Mouse (Mus musculus) neural tube, embryonic 14.5 days (tissue): ENCODE measurements around the gene Grasp. TPM values are rescaled to one million over a fixed set of nuclear protein-coding genes. Genes with fewer than 3 reads are reported as not detected.

Source experiments
- ATAC-seq: fragments of 200-750 bp; cut with Nextera tagmentation; 2 replicates; pipeline ENCODE4 v1.8.0; 2017; ENCODE audit warnings: low read depth, mild to moderate bottlenecking, moderate TSS enrichment, moderate library complexity
- H3K27ac ChIP-seq: fragments of 300-500 bp; sonication (generic); 2 replicates; pipeline ENCODE4 v1.5.1; 2014; ENCODE audit warnings: low read depth, mild to moderate bottlenecking, control low read depth, low read length, moderate library complexity, mixed read lengths
- H3K27me3 ChIP-seq: fragments of 300-500 bp; sonication (generic); 2 replicates; pipeline ENCODE4 v1.6.1; 2014; ENCODE audit warnings: low read length; ENCODE audit not compliant: control insufficient read depth, insufficient read depth
- H3K36me3 ChIP-seq: fragments of 300-500 bp; sonication (generic); 2 replicates; pipeline ENCODE4 v1.6.1; 2014; ENCODE audit warnings: low read length, mixed read lengths; ENCODE audit not compliant: control insufficient read depth, insufficient read depth
- H3K4me1 ChIP-seq: fragments of 300-500 bp; sonication (generic); 2 replicates; pipeline ENCODE4 v1.6.1; 2014; ENCODE audit warnings: low read length; ENCODE audit not compliant: control insufficient read depth, insufficient read depth
- H3K4me2 ChIP-seq: fragments of 300-500 bp; sonication (generic); 2 replicates; pipeline ENCODE4 v1.6.1; 2014; ENCODE audit warnings: mild to moderate bottlenecking, low read depth, low read length, control low read depth
- H3K4me3 ChIP-seq: fragments of 300-500 bp; sonication (generic); 2 replicates; pipeline ENCODE4 v1.5.1; 2014; ENCODE audit warnings: low read depth, low read length, control low read depth, mixed read lengths
- H3K9ac ChIP-seq: fragments of 300-500 bp; sonication (generic); replicated peaks from 2 replicates; pipeline ENCODE4 v1.6.1; 2014; ENCODE audit warnings: low read depth, mild to moderate bottlenecking, control low read depth, low read length, mixed read lengths
- H3K9me3 ChIP-seq: fragments of 300-500 bp; sonication (generic); 2 replicates; pipeline ENCODE4 v1.6.1; 2016; ENCODE audit warnings: low read length; ENCODE audit not compliant: control insufficient read depth
- WGBS: fragments of 180-500 bp; shearing (Covaris S2); extraction: QIAGEN DNeasy Blood & Tissue Kit; methylation state at CpG from one replicate; pipeline ENCODE4 v1.1.7; 2014; 5-methylcytosine and 5-hydroxymethylcytosine counted together
- microRNA-seq: library from miRNA; unstranded; fragments of <30 nt; microRNA quantifications from one replicate; pipeline ENCODE4, GENCODE M21; 2016
- polyA plus RNA-seq: library from polyadenylated mRNA; unstranded; fragments of >200 nt; fragmentation: Nextera tagmentation; extraction: Ambion mirVana; gene quantifications from 2 replicates; pipeline ENCODE4 v1.2.1, GENCODE M21; 2014

The Grasp gene
- polyA plus RNA-seq, 1 experiment from 2014 or later = 1.0 TPM

GRCm38 (mm10) chr15:101271107-101271506 is 47.1 kb downstream of the Grasp start:
- no peak overlapping the region for H3K9ac ChIP-seq
- H3K27me3 ChIP-seq = peaks cover 9% of the 10 kb centered on the region
- no peak overlapping the region for H3K4me2 ChIP-seq
- no peak overlapping the region for H3K27ac ChIP-seq
- no peaks in the 10 kb centered on the region for H3K36me3 ChIP-seq
- H3K4me1 ChIP-seq = 0 out of 2 replicates have a peak, but pooled peaks cover 7% of the 10 kb centered on the region
- 84% methylated on average over 3 of the region's 3 CpGs for WGBS
- no peak for ATAC-seq
- no peak overlapping the region for H3K4me3 ChIP-seq
- no peaks in the 10 kb centered on the region for H3K9me3 ChIP-seq

GRCm38 (mm10) chr15:101271513-101271912 is 47.5 kb downstream of the Grasp start:
- 80% methylated on average over 15 of the region's 15 CpGs for WGBS
- no peaks in the 10 kb centered on the region for H3K36me3 ChIP-seq
- no peak for ATAC-seq

GRCm38 (mm10) chr15:101274380-101274779 is 50.4 kb downstream of the Grasp start:
- no peak overlapping the region for H3K4me3 ChIP-seq
- H3K9ac ChIP-seq = no peak overlapping the region
- no peaks in the 10 kb centered on the region for H3K27me3 ChIP-seq
- no peak overlapping the region for H3K4me2 ChIP-seq
- H3K9me3 ChIP-seq = no peaks in the 10 kb centered on the region
- H3K27ac ChIP-seq = no peak overlapping the region
- 0 out of 2 replicates have a peak, but pooled peaks cover 2% of the 10 kb centered on the region for H3K4me1 ChIP-seq
- no peaks in the 10 kb centered on the region for H3K36me3 ChIP-seq
- 80% methylated on average over 6 of the region's 6 CpGs for WGBS
- ATAC-seq = no peak

More at GRCm38 (mm10) chr15:101271513-101271912, 47.5 kb downstream of the Grasp start:
- Histone ChIP-seq H3K4me1 (0 out of 2 replicates have a peak, but pooled peaks cover 5% of the 10 kb centered on the region), H3K27me3 (peaks cover 8% of the 10 kb centered on the region), H3K27ac (no peak overlapping the region), H3K4me2 (no peak overlapping the region), H3K9me3 (no peaks in the 10 kb centered on the region), H3K9ac (no peak overlapping the region), H3K4me3 (no peak overlapping the region)

- no peaks in the 10 kb centered on the region for H3K27me3 ChIP-seq
- H3K4me1 ChIP-seq = 0 out of 2 replicates have a peak, but pooled peaks cover 2% of the 10 kb centered on the region
- H3K27ac ChIP-seq = 0 out of 2 replicates have a peak overlapping the region, but pooled peaks have one; percentile 22
- peak; percentile 66; the same call in 1 of the 2 replicates for ATAC-seq
- no peaks in the 10 kb centered on the region for H3K9me3 ChIP-seq
- H3K4me2 ChIP-seq = no peak overlapping the region
- no peak overlapping the region for H3K4me3 ChIP-seq
- no peaks in the 10 kb centered on the region for H3K36me3 ChIP-seq
- 19% methylated on average over 11 of the region's 11 CpGs for WGBS
- H3K9ac ChIP-seq = no peak overlapping the region
Observed at GRCm38 (mm10) chr15:101277351-101277899, 53.4 kb downstream of the Grasp start.

- Histone ChIP-seq H3K9ac (no peak overlapping the region), H3K27me3 (no peaks in the 10 kb centered on the region), H3K4me2 (no peak overlapping the region), H3K9me3 (no peaks in the 10 kb centered on the region), H3K4me1 (0 out of 2 replicates have a peak, but pooled peaks cover 2% of the 10 kb centered on the region), H3K4me3 (no peak overlapping the region), H3K36me3 (no peaks in the 10 kb centered on the region), H3K27ac (no peak overlapping the region)
- 38% methylated on average over 5 of the region's 5 CpGs for WGBS
- ATAC-seq = no peak
Observed at GRCm38 (mm10) chr15:101278589-101278988, 54.6 kb downstream of the Grasp start.

- WGBS = 69% methylated on average over 12 of the region's 12 CpGs
- Histone ChIP-seq H3K4me1 (0 out of 2 replicates have a peak, but pooled peaks cover 2% of the 10 kb centered on the region), H3K4me2 (no peak overlapping the region), H3K36me3 (no peaks in the 10 kb centered on the region), H3K9me3 (no peaks in the 10 kb centered on the region), H3K4me3 (no peak overlapping the region), H3K9ac (no peak overlapping the region), H3K27ac (no peak overlapping the region), H3K27me3 (no peaks in the 10 kb centered on the region)
- no peak for ATAC-seq
Observed at GRCm38 (mm10) chr15:101279430-101279999, 55.5 kb downstream of the Grasp start.

Small RNA genes within 50 kb of the gene (microRNA-seq; reads per million reads assigned to microRNA genes)
- not detected for gene Mir6962

Other genes with a start within 250 kb of the Grasp start
- gene Gm47841, start 176.8 kb upstream of the Grasp start, polyA plus RNA-seq = not detected in 2 replicates
- gene Fignl2, start 145.6 kb upstream of the Grasp start, polyA plus RNA-seq = 0.12 and 0.33 TPM in 2 replicates
- gene Ankrd33, start 108.4 kb upstream of the Grasp start, polyA plus RNA-seq = 0.18 TPM in 1 of 2 replicates, not detected in the other
- gene Acvrl1, start 95.7 kb upstream of the Grasp start, polyA plus RNA-seq = 3.2 and 5.2 TPM in 2 replicates
- 27.6 and 28.0 TPM in 2 replicates for gene Acvr1b, start 50.1 kb upstream of the Grasp start, polyA plus RNA-seq
- 4.8 and 5.3 TPM in 2 replicates for gene Nr4a1, start 30.1 kb downstream of the Grasp start, polyA plus RNA-seq
- 69.4 and 75.7 TPM in 2 replicates for gene Atg101, start 60.1 kb downstream of the Grasp start, polyA plus RNA-seq
- gene 6030408B16Rik, start 69.0 kb downstream of the Grasp start, polyA plus RNA-seq = 0.22 and 0.64 TPM in 2 replicates
- gene Krt80, start 146.0 kb downstream of the Grasp start, polyA plus RNA-seq = 0.08 and 0.28 TPM in 2 replicates
- 0.10 and 0.33 TPM in 2 replicates for gene Krt7, start 186.9 kb downstream of the Grasp start, polyA plus RNA-seq
- 0.19 and 0.40 TPM in 2 replicates for gene Krt87, start 214.6 kb downstream of the Grasp start, polyA plus RNA-seq
- not detected in 2 replicates for gene Krt88, start 223.6 kb downstream of the Grasp start, polyA plus RNA-seq
- gene Krt81, start 239.6 kb downstream of the Grasp start, polyA plus RNA-seq = 0.17 TPM in 1 of 2 replicates, not detected in the other
- not detected in 2 replicates for gene Krt86, start 249.3 kb downstream of the Grasp start, polyA plus RNA-seq